Mouse (Mus musculus) ovary, postnatal 36 days (tissue): ENCODE data around the gene Cryba2.
A peak's percentile ranks its signal among the peaks of the same experiment; 100 is the strongest.

Source experiments
- DNase-seq: peaks from one replicate; pipeline ENCODE4 v3.0.0; 2022; ENCODE audit warnings: low spot score, mixed read lengths

Cryba2 gene

GRCm38 (mm10) chr1:74884196-74885141 is 8.5 kb downstream of the Cryba2 start:
- DNase-seq, result no peak

- no peak for DNase-seq
Observed at GRCm38 (mm10) chr1:74883441-74883840, 9.5 kb downstream of the Cryba2 start.

GRCm38 (mm10) chr1:74882828-74883227 is 10.1 kb downstream of the Cryba2 start:
- no peak for DNase-seq

- DNase-seq, result peak; percentile 20
Observed at GRCm38 (mm10) chr1:74882055-74882734, 10.7 kb downstream of the Cryba2 start.

- DNase-seq, result peak; percentile 67
Observed at GRCm38 (mm10) chr1:74880785-74881360, 12.1 kb downstream of the Cryba2 start.

GRCm38 (mm10) chr1:74877199-74877598 is 15.7 kb downstream of the Cryba2 start:
- no peak for DNase-seq

GRCm38 (mm10) chr1:74872218-74872617 is 20.7 kb downstream of the Cryba2 start:
- DNase-seq, result no peak

- no peak for DNase-seq
Observed at GRCm38 (mm10) chr1:74861783-74862182, 31.2 kb downstream of the Cryba2 start.

GRCm38 (mm10) chr1:74859223-74859984 is 33.5 kb downstream of the Cryba2 start:
- DNase-seq, result no peak

GRCm38 (mm10) chr1:74858805-74859204 is 34.1 kb downstream of the Cryba2 start:
- DNase-seq, result no peak

- peak; percentile 66 for DNase-seq
Observed at GRCm38 (mm10) chr1:74858171-74858719, 34.7 kb downstream of the Cryba2 start.

GRCm38 (mm10) chr1:74857677-74858076 is 35.3 kb downstream of the Cryba2 start:
- DNase-seq, result no peak

- no peak for DNase-seq
Observed at GRCm38 (mm10) chr1:74857201-74857600, 35.7 kb downstream of the Cryba2 start.

GRCm38 (mm10) chr1:74856791-74857190 is 36.2 kb downstream of the Cryba2 start:
- no peak for DNase-seq

GRCm38 (mm10) chr1:74856439-74856720 is 36.6 kb downstream of the Cryba2 start:
- DNase-seq, result no peak

GRCm38 (mm10) chr1:74855651-74856438 is 37.1 kb downstream of the Cryba2 start:
- no peak for DNase-seq

GRCm38 (mm10) chr1:74855156-74855555 is 37.8 kb downstream of the Cryba2 start:
- no peak for DNase-seq

- DNase-seq, result peak; percentile 71
Observed at GRCm38 (mm10) chr1:74854306-74855056, 38.5 kb downstream of the Cryba2 start, which contains the start of gene Cdk5r2. Gene Cdk5r2, plus strand, starts transcription at chr1:74854934.

GRCm38 (mm10) chr1:74851001-74851775 is 41.8 kb downstream of the Cryba2 start:
- no peak for DNase-seq
